Mouse (Mus musculus): Measurements from ENCODE around the gene Map3k4. TPM values are rescaled to one million over a fixed set of nuclear protein-coding genes. Genes with fewer than 3 reads are reported as not detected.
"Not testable (repeated sequence)": the region's sequence is repeated elsewhere in the genome, so short reads cannot be mapped to it uniquely, and the experiment has no call there.

Map3k4 gene
- polyA plus RNA-seq, 1 experiment from 2014 or later, result 39.7 TPM

GRCm38 (mm10) chr17:12225227-12225626, 93.4 kb downstream of the Map3k4 start:
- H3K36me3 ChIP-seq (ENCODE audit: control insufficient read depth, insufficient read depth, low read length), result peaks cover 15% of the 10 kb centered on the region
- WGBS, result 45% methylated on average over 1 of the region's 1 CpGs
- H3K9ac ChIP-seq (ENCODE audit: low read depth, low read length), result no peak overlapping the region
- peaks cover 6% of the 10 kb centered on the region for H3K4me1 ChIP-seq (ENCODE audit: control insufficient read depth, insufficient read depth, low read depth, low read length)
- H3K4me3 ChIP-seq (ENCODE audit: low read length), result no peak overlapping the region
- H3K27ac ChIP-seq (ENCODE audit: low read depth, low read length), result no peak overlapping the region
- H3K4me2 ChIP-seq (ENCODE audit: low read length), result no peak overlapping the region
- H3K9me3 ChIP-seq (ENCODE audit: control insufficient read depth, low read length), result no peaks in the 10 kb centered on the region
- no peaks in the 10 kb centered on the region for H3K27me3 ChIP-seq (replicated peaks; ENCODE audit: control insufficient read depth, insufficient read depth, low read length)
- no peak for ATAC-seq

- peaks cover 18% of the 10 kb centered on the region for H3K36me3 ChIP-seq (ENCODE audit: control insufficient read depth, insufficient read depth, low read length)
- WGBS, result 75% methylated on average over 5 of the region's 7 CpGs
- H3K27me3 ChIP-seq (replicated peaks; ENCODE audit: control insufficient read depth, insufficient read depth, low read length); H3K27ac ChIP-seq (ENCODE audit: low read depth, low read length); H3K4me1 ChIP-seq (ENCODE audit: control insufficient read depth, insufficient read depth, low read depth, low read length); H3K9ac ChIP-seq (ENCODE audit: low read depth, low read length); H3K4me2 ChIP-seq (ENCODE audit: low read length); H3K9me3 ChIP-seq (ENCODE audit: control insufficient read depth, low read length); H3K4me3 ChIP-seq (ENCODE audit: low read length): not testable (repeated sequence)
- ATAC-seq, result peak; percentile 75
Measured at GRCm38 (mm10) chr17:12224551-12224950, 94.0 kb downstream of the Map3k4 start.

GRCm38 (mm10) chr17:12224145-12224544, 94.5 kb downstream of the Map3k4 start:
- Histone ChIP-seq H3K27me3 (replicated peaks; ENCODE audit: control insufficient read depth, insufficient read depth, low read length) (no peaks in the 10 kb centered on the region), H3K9me3 (ENCODE audit: control insufficient read depth, low read length) (no peaks in the 10 kb centered on the region), H3K9ac (ENCODE audit: low read depth, low read length) (no peak overlapping the region), H3K4me1 (ENCODE audit: control insufficient read depth, insufficient read depth, low read depth, low read length) (peaks cover 6% of the 10 kb centered on the region; the same call in 1 of the 2 replicates), H3K4me2 (ENCODE audit: low read length) (no peak overlapping the region), H3K36me3 (ENCODE audit: control insufficient read depth, insufficient read depth, low read length) (peaks cover 16% of the 10 kb centered on the region), H3K4me3 (ENCODE audit: low read length) (no peak overlapping the region), H3K27ac (ENCODE audit: low read depth, low read length) (no peak overlapping the region; the same call in 1 of the 2 replicates)
- 87% methylated on average over 9 of the region's 9 CpGs for WGBS
- no peak for ATAC-seq

- no peaks in the 10 kb centered on the region for H3K9me3 ChIP-seq (ENCODE audit: control insufficient read depth, low read length)
- no peak overlapping the region for H3K9ac ChIP-seq (ENCODE audit: low read depth, low read length)
- no peak overlapping the region for H3K4me3 ChIP-seq (ENCODE audit: low read length)
- H3K4me1 ChIP-seq (ENCODE audit: control insufficient read depth, insufficient read depth, low read depth, low read length), result peaks cover 6% of the 10 kb centered on the region; the same call in 1 of the 2 replicates
- no peaks in the 10 kb centered on the region for H3K27me3 ChIP-seq (replicated peaks; ENCODE audit: control insufficient read depth, insufficient read depth, low read length)
- ATAC-seq, result peak; percentile 5; the same call in 1 of the 2 replicates
- H3K36me3 ChIP-seq (ENCODE audit: control insufficient read depth, insufficient read depth, low read length), result peaks cover 16% of the 10 kb centered on the region
- H3K27ac ChIP-seq (ENCODE audit: low read depth, low read length), result no peak overlapping the region; the same call in 1 of the 2 replicates
- WGBS, result 42% methylated on average over 5 of the region's 5 CpGs
- H3K4me2 ChIP-seq (ENCODE audit: low read length), result no peak overlapping the region
Measured at GRCm38 (mm10) chr17:12223682-12224081, 94.9 kb downstream of the Map3k4 start.

GRCm38 (mm10) chr17:12221926-12222325, 96.7 kb downstream of the Map3k4 start:
- Histone ChIP-seq H3K4me2 (ENCODE audit: low read length) (no peak overlapping the region), H3K27me3 (replicated peaks; ENCODE audit: control insufficient read depth, insufficient read depth, low read length) (no peaks in the 10 kb centered on the region), H3K9me3 (ENCODE audit: control insufficient read depth, low read length) (no peaks in the 10 kb centered on the region), H3K27ac (ENCODE audit: low read depth, low read length) (no peak overlapping the region), H3K36me3 (ENCODE audit: control insufficient read depth, insufficient read depth, low read length) (peaks cover 11% of the 10 kb centered on the region), H3K4me1 (ENCODE audit: control insufficient read depth, insufficient read depth, low read depth, low read length) (peaks cover 6% of the 10 kb centered on the region; the same call in 1 of the 2 replicates), H3K4me3 (ENCODE audit: low read length) (no peak overlapping the region), H3K9ac (ENCODE audit: low read depth, low read length) (no peak overlapping the region)
- 52% methylated on average over 6 of the region's 6 CpGs for WGBS
- no peak for ATAC-seq

- 85% methylated on average over 6 of the region's 6 CpGs for WGBS
- no peak overlapping the region for H3K27ac ChIP-seq (ENCODE audit: low read depth, low read length)
- H3K36me3 ChIP-seq (ENCODE audit: control insufficient read depth, insufficient read depth, low read length), result peaks cover 30% of the 10 kb centered on the region
- H3K27me3 ChIP-seq (replicated peaks; ENCODE audit: control insufficient read depth, insufficient read depth, low read length), result no peaks in the 10 kb centered on the region
- no peak overlapping the region for H3K4me3 ChIP-seq (ENCODE audit: low read length)
- H3K4me1 ChIP-seq (ENCODE audit: control insufficient read depth, insufficient read depth, low read depth, low read length), result no peaks in the 10 kb centered on the region
- ATAC-seq, result no peak
- H3K9ac ChIP-seq (ENCODE audit: low read depth, low read length), result no peak overlapping the region
- H3K9me3 ChIP-seq (ENCODE audit: control insufficient read depth, low read length), result no peaks in the 10 kb centered on the region
- no peak overlapping the region for H3K4me2 ChIP-seq (ENCODE audit: low read length)
Measured at GRCm38 (mm10) chr17:12216224-12216623, 102.4 kb downstream of the Map3k4 start.

GRCm38 (mm10) chr17:12213430-12213829, 105.2 kb downstream of the Map3k4 start:
- Histone ChIP-seq H3K27ac (ENCODE audit: low read depth, low read length) (no peak overlapping the region), H3K4me3 (ENCODE audit: low read length) (no peak overlapping the region), H3K4me2 (ENCODE audit: low read length) (no peak overlapping the region), H3K9ac (ENCODE audit: low read depth, low read length) (no peak overlapping the region), H3K9me3 (ENCODE audit: control insufficient read depth, low read length) (no peaks in the 10 kb centered on the region), H3K4me1 (ENCODE audit: control insufficient read depth, insufficient read depth, low read depth, low read length) (no peaks in the 10 kb centered on the region), H3K27me3 (replicated peaks; ENCODE audit: control insufficient read depth, insufficient read depth, low read length) (no peaks in the 10 kb centered on the region), H3K36me3 (ENCODE audit: control insufficient read depth, insufficient read depth, low read length) (peaks cover 27% of the 10 kb centered on the region)
- WGBS, result 89% methylated on average over 8 of the region's 8 CpGs
- no peak for ATAC-seq

- Histone ChIP-seq H3K9ac (ENCODE audit: low read depth, low read length) (no peak overlapping the region), H3K4me3 (ENCODE audit: low read length) (no peak overlapping the region)
Measured at GRCm38 (mm10) chr17:12212341-12212740, 106.3 kb downstream of the Map3k4 start.

GRCm38 (mm10) chr17:12211890-12212289, 106.7 kb downstream of the Map3k4 start:
- H3K4me3 ChIP-seq (ENCODE audit: low read length), result no peak overlapping the region
- H3K27me3 ChIP-seq (replicated peaks; ENCODE audit: control insufficient read depth, insufficient read depth, low read length), result no peaks in the 10 kb centered on the region
- H3K27ac ChIP-seq (ENCODE audit: low read depth, low read length), result no peak overlapping the region
- no peaks in the 10 kb centered on the region for H3K9me3 ChIP-seq (ENCODE audit: control insufficient read depth, low read length)
- no peaks in the 10 kb centered on the region; the same call in 1 of the 2 replicates for H3K4me1 ChIP-seq (ENCODE audit: control insufficient read depth, insufficient read depth, low read depth, low read length)
- whole genome bisulfite sequencing, result 90% methylated on average over 11 of the region's 11 CpGs
- no peak overlapping the region for H3K9ac ChIP-seq (ENCODE audit: low read depth, low read length)
- no peak overlapping the region for H3K4me2 ChIP-seq (ENCODE audit: low read length)
- H3K36me3 ChIP-seq (ENCODE audit: control insufficient read depth, insufficient read depth, low read length), result peaks cover 19% of the 10 kb centered on the region
- no peak for ATAC-seq

More at GRCm38 (mm10) chr17:12212341-12212740, 106.3 kb downstream of the Map3k4 start:
- ATAC-seq, result peak; percentile 34; the same call in 1 of the 2 replicates
- WGBS, result 90% methylated on average over 6 of the region's 6 CpGs
- no peaks in the 10 kb centered on the region for H3K9me3 ChIP-seq (ENCODE audit: control insufficient read depth, low read length)
- no peak overlapping the region for H3K27ac ChIP-seq (ENCODE audit: low read depth, low read length)
- peaks cover 22% of the 10 kb centered on the region for H3K36me3 ChIP-seq (ENCODE audit: control insufficient read depth, insufficient read depth, low read length)
- H3K4me1 ChIP-seq (ENCODE audit: control insufficient read depth, insufficient read depth, low read depth, low read length), result no peaks in the 10 kb centered on the region; the same call in 1 of the 2 replicates
- no peak overlapping the region for H3K4me2 ChIP-seq (ENCODE audit: low read length)
- no peaks in the 10 kb centered on the region for H3K27me3 ChIP-seq (replicated peaks; ENCODE audit: control insufficient read depth, insufficient read depth, low read length)

Data from hindbrain, embryonic 16.5 days (tissue).